In the genomic region with DNA sequence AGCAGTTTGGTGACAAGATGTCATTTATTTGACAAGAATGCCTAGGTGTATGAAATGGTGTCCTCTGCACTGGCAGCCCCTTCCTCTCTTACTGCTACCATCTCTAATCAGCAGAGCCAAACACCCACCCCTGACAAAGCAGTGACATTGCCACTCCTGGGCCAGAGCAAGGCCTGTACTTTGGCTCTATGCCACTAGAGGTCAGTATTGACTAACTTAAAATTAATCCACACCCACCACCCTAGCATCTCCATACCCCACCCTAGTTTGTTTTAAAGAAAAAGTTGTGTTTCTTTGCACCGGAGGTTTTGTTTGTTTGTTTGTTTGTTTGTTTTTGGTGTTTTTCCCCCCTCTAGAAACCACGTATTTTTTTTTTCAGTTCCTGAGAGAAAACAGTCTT, we compare ENCODE assay signal across 8 mouse cellular contexts.
A peak's percentile ranks its signal among the peaks of the same experiment; 100 is the strongest.
DNase-seq lines count a peak whose midpoint lies in the region; ATAC-seq and TF ChIP-seq lines count a peak whose summit lies in the region.

No protein-coding gene starts in this region.

- intact Hi-C loops in left cerebral cortex, postnatal 10 days (cut with DNase I), result loop anchor here (5.0 to 10.0 kb wide), 3 partner anchors 466 to 1528 kb away; no protein-coding TSS in a partner anchor

- no peaks in the 10 kb centered on the region for H3K27me3 ChIP-seq in forebrain, embryonic 11.5 days (ENCODE audit: control insufficient read depth, insufficient read depth, low read length)
- no peaks in the 10 kb centered on the region for H3K27me3 ChIP-seq in intestine, embryonic 16.5 days (replicated peaks; ENCODE audit: control insufficient read depth, insufficient read depth, low read length)
- H3K27me3 ChIP-seq in midbrain, postnatal 0 days (ENCODE audit: insufficient read depth, low read length), result no peaks in the 10 kb centered on the region

- WGBS in forebrain, embryonic 11.5 days, result 25% methylated on average over 2 of the region's 2 CpGs
- 2% methylated on average over 2 of the region's 2 CpGs for WGBS in intestine, embryonic 16.5 days
- WGBS in midbrain, postnatal 0 days, result 2% methylated on average over 2 of the region's 2 CpGs

- no peaks in the 10 kb centered on the region for H3K4me1 ChIP-seq in forebrain, embryonic 11.5 days (replicated peaks; ENCODE audit: control insufficient read depth, insufficient read depth, low read length)
- H3K4me1 ChIP-seq in intestine, embryonic 16.5 days (ENCODE audit: control insufficient read depth, insufficient read depth, low read length), result no peaks in the 10 kb centered on the region
- H3K4me1 ChIP-seq in midbrain, postnatal 0 days (ENCODE audit: insufficient read depth, low read length), result peaks cover 7% of the 10 kb centered on the region; the same call in 1 of the 2 replicates

- H3K36me3 ChIP-seq in forebrain, embryonic 11.5 days (ENCODE audit: control insufficient read depth, insufficient read depth, low read length), result no peaks in the 10 kb centered on the region
- H3K36me3 ChIP-seq in intestine, embryonic 16.5 days (ENCODE audit: control insufficient read depth, insufficient read depth, low read length), result no peaks in the 10 kb centered on the region
- H3K36me3 ChIP-seq in midbrain, postnatal 0 days (ENCODE audit: insufficient read depth, low read length), result no peaks in the 10 kb centered on the region

- H3K4me2 ChIP-seq in forebrain, embryonic 11.5 days (ENCODE audit: low read depth, low read length, severe bottlenecking), result no peak overlapping the region
- H3K4me2 ChIP-seq in intestine, embryonic 16.5 days (ENCODE audit: low read depth, low read length), result no peak overlapping the region
- no peak overlapping the region for H3K4me2 ChIP-seq in midbrain, postnatal 0 days (ENCODE audit: low read depth, low read length, poor library complexity, severe bottlenecking)

- H3K9ac ChIP-seq in forebrain, embryonic 11.5 days (ENCODE audit: low read length), result no peak overlapping the region
- no peak overlapping the region for H3K9ac ChIP-seq in intestine, embryonic 16.5 days (ENCODE audit: low read depth, low read length)
- no peak overlapping the region for H3K9ac ChIP-seq in midbrain, postnatal 0 days (replicated peaks; ENCODE audit: low read length, poor library complexity, severe bottlenecking)

- peak; percentile 86 for TF ChIP-seq CTCF in midbrain, postnatal 0 days (IDR thresholded peaks at IDR 0.05)

- H3K4me3 ChIP-seq in forebrain, embryonic 11.5 days (ENCODE audit: low read depth, low read length), result no peak overlapping the region
- H3K4me3 ChIP-seq in intestine, embryonic 16.5 days (ENCODE audit: low read length), result no peak overlapping the region
- H3K4me3 ChIP-seq in midbrain, postnatal 0 days (ENCODE audit: low read depth, low read length), result no peak overlapping the region

- no peaks in the 10 kb centered on the region for H3K9me3 ChIP-seq in forebrain, embryonic 11.5 days (ENCODE audit: control insufficient read depth, low read length)
- H3K9me3 ChIP-seq in intestine, embryonic 16.5 days (ENCODE audit: control insufficient read depth, low read length), result no peaks in the 10 kb centered on the region
- no peaks in the 10 kb centered on the region for H3K9me3 ChIP-seq in midbrain, postnatal 0 days (ENCODE audit: low read length)

- H3K27ac ChIP-seq in forebrain, embryonic 11.5 days (ENCODE audit: low read depth, low read length), result no peak overlapping the region
- H3K27ac ChIP-seq in intestine, embryonic 16.5 days (ENCODE audit: low read length), result no peak overlapping the region
- H3K27ac ChIP-seq in midbrain, postnatal 0 days (ENCODE audit: low read depth, low read length), result no peak overlapping the region

- no peak for ATAC-seq in cerebellum, adult (ENCODE audit: insufficient number of reproducible peaks, low FRiP score, low TSS enrichment)
- ATAC-seq in activated CD4-positive, CD25-positive, alpha-beta regulatory T cell, adult 4 months, result peak; percentile 44
- peak; percentile 84 for ATAC-seq in forebrain, embryonic 11.5 days (replicated peaks; ENCODE audit: low FRiP score)
- ATAC-seq in intestine, embryonic 16.5 days, result 0 out of 2 replicates have a peak, but pooled peaks have one; percentile 46
- ATAC-seq in midbrain, postnatal 0 days (ENCODE audit: low FRiP score), result peak; percentile 68; the same call in 1 of the 2 replicates

- peak; percentile 13 for DNase-seq in cerebellum, adult 11 months
- DNase-seq in forebrain, embryonic 11.5 days (ENCODE audit: low spot score), result peak; percentile 60
- peak; percentile 36 to 54 for DNase-seq in left cerebral cortex, postnatal 10 days (ENCODE audit: extremely low spot score in 1 of 2, low spot score in 2 of 2)
- DNase-seq in midbrain, postnatal 0 days (ENCODE audit: low spot score), result peak; percentile 87
- no peak for DNase-seq in urinary bladder, postnatal 25 days (ENCODE audit: low spot score)
